Mouse (Mus musculus): Measurements from ENCODE around the gene Hsd17b6.

- TF ChIP-seq CTCF (IDR thresholded peaks at IDR 0.05) (no peak), EP300 (IDR thresholded peaks at IDR 0.05) (no peak)
These were observed 22.8 kb downstream of the Hsd17b6 start for GRCm38 (mm10) chr10:127984650-127985049.

All from lung, postnatal 0 days (tissue).